Mouse (Mus musculus): ENCODE data around the gene Sipa1l3.

DNA sequence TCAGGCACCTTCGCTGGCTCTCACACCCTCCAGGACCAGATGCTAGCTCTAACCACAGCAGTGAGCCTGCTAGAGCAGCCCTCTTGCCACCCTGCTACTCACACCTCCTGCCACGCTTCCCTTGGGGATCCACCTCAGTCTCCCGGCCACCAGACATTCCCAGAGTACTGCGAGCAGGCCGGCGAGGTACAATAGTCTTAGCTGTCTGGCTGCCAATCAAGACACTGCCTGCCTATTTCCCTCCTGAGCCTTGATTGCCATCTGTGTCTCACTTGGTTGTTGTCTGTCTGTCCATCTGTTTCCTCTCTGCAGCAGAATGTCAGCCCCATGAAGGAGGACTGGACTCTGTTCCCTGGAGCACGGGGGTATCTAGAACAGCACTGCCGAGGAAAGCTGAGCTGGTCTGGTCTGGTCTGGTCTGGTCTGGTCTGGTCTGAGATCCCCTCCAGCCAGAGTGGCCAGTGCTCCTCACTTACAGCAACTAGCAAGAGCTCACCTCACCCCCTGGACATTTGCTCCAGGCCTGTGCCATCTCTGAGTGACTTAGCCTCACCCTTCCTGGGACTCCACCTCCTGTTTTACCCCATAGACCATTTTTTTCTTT, 175.8 kb downstream of the Sipa1l3 start:
- no peak for TF ChIP-seq POLR2A (IDR thresholded peaks at IDR 0.05; ENCODE audit: insufficient read depth, low read length)
- no peak for TF ChIP-seq CTCF (IDR thresholded peaks at IDR 0.05; ENCODE audit: low read depth, low read length)
- TF ChIP-seq EP300 (IDR thresholded peaks at IDR 0.05; ENCODE audit: insufficient read depth, low read depth, low read length) = 0 out of 2 replicates have a peak, but pooled peaks have one; percentile 50
